ENCODE assay signal across 8 mouse cellular contexts in genomic region chr6:88500405-88500767, GRCm38 (mm10). TPM values are rescaled to one million over a fixed set of nuclear protein-coding genes. Genes with fewer than 3 reads are reported as not detected.
DNase-seq lines count a peak whose midpoint lies in the region; ATAC-seq and TF ChIP-seq lines count a peak whose summit lies in the region.

No protein-coding gene starts in this region.

- peak overlapping the region; percentile 61 for H3K9ac ChIP-seq in kidney, embryonic 15.5 days
- peak overlapping the region; percentile 73; the same call in 1 of the 2 replicates for H3K9ac ChIP-seq in hindbrain, postnatal 0 days (replicated peaks; ENCODE audit: low read length)
- peak overlapping the region; percentile 64; the same call in 1 of the 2 replicates for H3K9ac ChIP-seq in midbrain, postnatal 0 days (replicated peaks; ENCODE audit: low read length, poor library complexity, severe bottlenecking)

- no peak for TF ChIP-seq CTCF in hindbrain, postnatal 0 days (IDR thresholded peaks at IDR 0.05; ENCODE audit: low read depth)
- no peak for TF ChIP-seq CTCF in midbrain, postnatal 0 days (IDR thresholded peaks at IDR 0.05)
- TF ChIP-seq CTCF in thymus, adult 2 months (IDR thresholded peaks at IDR 0.05; ENCODE audit: borderline replicate concordance, control insufficient read depth, extremely low read depth, insufficient read depth, low read length, poor library complexity), result no peak

- peak overlapping the region; percentile 62 for H3K4me3 ChIP-seq in kidney, embryonic 15.5 days (replicated peaks)
- peak overlapping the region; percentile 68 for H3K4me3 ChIP-seq in embryonic facial prominence, embryonic 10.5 days
- peak overlapping the region; percentile 47 for H3K4me3 ChIP-seq in hindbrain, postnatal 0 days (ENCODE audit: low read length)
- H3K4me3 ChIP-seq in midbrain, postnatal 0 days (ENCODE audit: low read depth, low read length), result peak overlapping the region; percentile 56
- H3K4me3 ChIP-seq in thymus, adult 2 months (ENCODE audit: control insufficient read depth, insufficient read depth, low read length), result no peak overlapping the region

- peak overlapping the region; percentile 97 for H3K4me2 ChIP-seq in kidney, embryonic 15.5 days
- peak overlapping the region; percentile 79 for H3K4me2 ChIP-seq in hindbrain, postnatal 0 days (ENCODE audit: low read depth, low read length)
- H3K4me2 ChIP-seq in midbrain, postnatal 0 days (ENCODE audit: low read depth, low read length, poor library complexity, severe bottlenecking), result peak overlapping the region; percentile 95

- intact Hi-C loops in left cerebral cortex, postnatal 25 days (cut with DNase I), result loop anchor here (5.0 kb wide), 2 partner anchors 313 to 388 kb away; no protein-coding TSS in a partner anchor

- H3K27ac ChIP-seq in kidney, embryonic 15.5 days, result no peak overlapping the region
- peak overlapping the region; percentile 71; the same call in 1 of the 2 replicates for H3K27ac ChIP-seq in embryonic facial prominence, embryonic 10.5 days (replicated peaks)
- H3K27ac ChIP-seq in hindbrain, postnatal 0 days, result no peak overlapping the region
- H3K27ac ChIP-seq in midbrain, postnatal 0 days (ENCODE audit: low read depth, low read length), result no peak overlapping the region
- no peak overlapping the region for H3K27ac ChIP-seq in thymus, adult 2 months (ENCODE audit: control insufficient read depth, insufficient read depth, low read length)

- no peak for DNase-seq in kidney, adult 18-20 months
- no peak for DNase-seq in embryonic facial prominence, embryonic 10.5 days (ENCODE audit: low spot score)
- no peak for DNase-seq in hindbrain, postnatal 0 days (ENCODE audit: low spot score)
- DNase-seq in midbrain, postnatal 0 days (ENCODE audit: low spot score), result no peak
- DNase-seq in left cerebral cortex, postnatal 25 days (ENCODE audit: low spot score in 2 of 2), result no peak
- DNase-seq in thymus, adult 2 months, result no peak
- DNase-seq in adrenal gland, adult (ENCODE audit: inconsistent age in 2 of 2, low spot score in 1 of 2), result no peak

- WGBS in kidney, embryonic 15.5 days, result 7% methylated on average over 3 of the region's 3 CpGs
- 6% methylated on average over 3 of the region's 3 CpGs for WGBS in embryonic facial prominence, embryonic 10.5 days
- WGBS in hindbrain, postnatal 0 days, result 10% methylated on average over 3 of the region's 3 CpGs
- WGBS in midbrain, postnatal 0 days, result 4% methylated on average over 3 of the region's 3 CpGs
- 7% methylated on average over 3 of the region's 3 CpGs for WGBS in thymus, adult 2 months

- H3K9me3 ChIP-seq in kidney, embryonic 15.5 days (replicated peaks), result no peaks in the 10 kb centered on the region
- no peaks in the 10 kb centered on the region for H3K9me3 ChIP-seq in embryonic facial prominence, embryonic 10.5 days
- no peaks in the 10 kb centered on the region for H3K9me3 ChIP-seq in hindbrain, postnatal 0 days (ENCODE audit: low read length)
- H3K9me3 ChIP-seq in midbrain, postnatal 0 days (ENCODE audit: low read length), result no peaks in the 10 kb centered on the region

- peaks cover 65% of the 10 kb centered on the region for H3K36me3 ChIP-seq in kidney, embryonic 15.5 days
- peaks cover 69% of the 10 kb centered on the region for H3K36me3 ChIP-seq in embryonic facial prominence, embryonic 10.5 days (replicated peaks)
- peaks cover 33% of the 10 kb centered on the region for H3K36me3 ChIP-seq in hindbrain, postnatal 0 days (ENCODE audit: insufficient read depth, low read length)
- peaks cover 39% of the 10 kb centered on the region for H3K36me3 ChIP-seq in midbrain, postnatal 0 days (ENCODE audit: insufficient read depth, low read length)
- H3K36me3 ChIP-seq in thymus, adult 2 months (ENCODE audit: control insufficient read depth, insufficient read depth, low read length), result peaks cover 29% of the 10 kb centered on the region

- peaks cover 16% of the 10 kb centered on the region for H3K4me1 ChIP-seq in kidney, embryonic 15.5 days
- peaks cover 11% of the 10 kb centered on the region for H3K4me1 ChIP-seq in embryonic facial prominence, embryonic 10.5 days
- no peaks in the 10 kb centered on the region for H3K4me1 ChIP-seq in hindbrain, postnatal 0 days (ENCODE audit: insufficient read depth, low read length)
- no peaks in the 10 kb centered on the region for H3K4me1 ChIP-seq in midbrain, postnatal 0 days (ENCODE audit: insufficient read depth, low read length)
- no peaks in the 10 kb centered on the region; the same call in 1 of the 2 replicates for H3K4me1 ChIP-seq in thymus, adult 2 months (replicated peaks; ENCODE audit: control insufficient read depth, insufficient read depth, low read length)

- no peak for TF ChIP-seq POLR2A in thymus, adult 2 months (IDR thresholded peaks at IDR 0.05; ENCODE audit: control insufficient read depth, extremely low read depth, insufficient read depth, low read length, poor library complexity)

- ATAC-seq in kidney, embryonic 15.5 days (replicated peaks; ENCODE audit: low FRiP score), result peak; percentile 10; the same call in 1 of the 2 replicates
- peak; percentile 30 for ATAC-seq in hindbrain, postnatal 0 days
- peak; percentile 7; the same call in 1 of the 2 replicates for ATAC-seq in midbrain, postnatal 0 days (ENCODE audit: low FRiP score)

- no peaks in the 10 kb centered on the region for H3K27me3 ChIP-seq in kidney, embryonic 15.5 days
- H3K27me3 ChIP-seq in embryonic facial prominence, embryonic 10.5 days (replicated peaks; ENCODE audit: low read depth, poor library complexity, severe bottlenecking), result peaks cover 12% of the 10 kb centered on the region; the same call in 1 of the 2 replicates
- no peaks in the 10 kb centered on the region for H3K27me3 ChIP-seq in hindbrain, postnatal 0 days (ENCODE audit: insufficient read depth, low read length)
- no peaks in the 10 kb centered on the region for H3K27me3 ChIP-seq in midbrain, postnatal 0 days (ENCODE audit: insufficient read depth, low read length)
- H3K27me3 ChIP-seq in thymus, adult 2 months (ENCODE audit: control insufficient read depth, insufficient read depth, low read length), result no peaks in the 10 kb centered on the region; the same call in 1 of the 2 replicates

RNA-seq across cellular contexts. Expression of gene Sec61a1, which starts 18.3 kb away (rescaled TPM):
- 239 and 245 TPM in 2 replicates for polyA plus RNA-seq in kidney, embryonic 15.5 days (2015; fragmentation: Nextera tagmentation; extraction: Ambion mirVana)
- 211 and 222 TPM in 2 replicates for polyA plus RNA-seq in embryonic facial prominence, embryonic 10.5 days (2016; fragmentation: Nextera tagmentation; extraction: Ambion mirVana)
- total RNA-seq in hindbrain, postnatal 0 days (2014; rRNA removed), result 183 and 201 TPM in 2 replicates
- 129 and 133 TPM in 2 replicates for polyA plus RNA-seq in hindbrain, postnatal 0 days (2015; fragmentation: Nextera tagmentation; extraction: Ambion mirVana)
- 192 and 199 TPM in 2 replicates for total RNA-seq in midbrain, postnatal 0 days (2014; rRNA removed)
- polyA plus RNA-seq in midbrain, postnatal 0 days (2015; fragmentation: Nextera tagmentation; extraction: Ambion mirVana), result 131 TPM in 2 replicates
- total RNA-seq in left cerebral cortex, postnatal 25 days (2021), result 10 to 100 TPM; 85.7 to 96.5 TPM
- 287 and 301 TPM in 2 replicates for polyA plus RNA-seq in thymus, adult 2 months (2012; rRNA removed)

RNA-seq across cellular contexts. Expression of gene Ruvbl1, which starts 35.2 kb away (rescaled TPM):
- polyA plus RNA-seq in kidney, embryonic 15.5 days (2015; fragmentation: Nextera tagmentation; extraction: Ambion mirVana), result 163 and 170 TPM in 2 replicates
- 215 and 227 TPM in 2 replicates for polyA plus RNA-seq in embryonic facial prominence, embryonic 10.5 days (2016; fragmentation: Nextera tagmentation; extraction: Ambion mirVana)
- total RNA-seq in hindbrain, postnatal 0 days (2014; rRNA removed), result 31.2 and 42.5 TPM in 2 replicates
- polyA plus RNA-seq in hindbrain, postnatal 0 days (2015; fragmentation: Nextera tagmentation; extraction: Ambion mirVana), result 74.0 and 74.6 TPM in 2 replicates
- total RNA-seq in midbrain, postnatal 0 days (2014; rRNA removed), result 34.5 and 42.9 TPM in 2 replicates
- polyA plus RNA-seq in midbrain, postnatal 0 days (2015; fragmentation: Nextera tagmentation; extraction: Ambion mirVana), result 67.6 and 73.5 TPM in 2 replicates
- 10 to 100 TPM; 37.3 to 38.7 TPM for total RNA-seq in left cerebral cortex, postnatal 25 days (2021)
- polyA plus RNA-seq in thymus, adult 2 months (2012; rRNA removed), result 52.1 and 52.2 TPM in 2 replicates

RNA-seq across cellular contexts. Expression of gene Eefsec, which starts 54.0 kb away (rescaled TPM):
- 37.7 and 42.8 TPM in 2 replicates for polyA plus RNA-seq in kidney, embryonic 15.5 days (2015; fragmentation: Nextera tagmentation; extraction: Ambion mirVana)
- polyA plus RNA-seq in embryonic facial prominence, embryonic 10.5 days (2016; fragmentation: Nextera tagmentation; extraction: Ambion mirVana), result 44.6 and 45.0 TPM in 2 replicates
- 20.6 and 28.6 TPM in 2 replicates for total RNA-seq in hindbrain, postnatal 0 days (2014; rRNA removed)
- polyA plus RNA-seq in hindbrain, postnatal 0 days (2015; fragmentation: Nextera tagmentation; extraction: Ambion mirVana), result 25.6 and 27.9 TPM in 2 replicates
- 23.7 and 26.8 TPM in 2 replicates for total RNA-seq in midbrain, postnatal 0 days (2014; rRNA removed)
- polyA plus RNA-seq in midbrain, postnatal 0 days (2015; fragmentation: Nextera tagmentation; extraction: Ambion mirVana), result 24.4 and 27.8 TPM in 2 replicates
- 10 to 100 TPM; 22.3 to 24.7 TPM for total RNA-seq in left cerebral cortex, postnatal 25 days (2021)
- polyA plus RNA-seq in thymus, adult 2 months (2012; rRNA removed), result 79.5 and 83.6 TPM in 2 replicates
